Mouse (Mus musculus): Measurements from ENCODE around the gene Vps39. TPM values are rescaled to one million over a fixed set of nuclear protein-coding genes. Genes with fewer than 3 reads are reported as not detected.
A peak's percentile ranks its signal among the peaks of the same experiment; 100 is the strongest.

Gene Vps39
- polyA plus RNA-seq, 1 experiment from 2014 or later: 58.1 TPM

GRCm38 (mm10) chr2:120288401-120288800 lies 64.5 kb downstream of the Vps39 start:
- H3K9me3 ChIP-seq (replicated peaks; ENCODE audit: control insufficient read depth, low read length): no peaks in the 10 kb centered on the region
- H3K4me2 ChIP-seq (ENCODE audit: low read length): no peak overlapping the region
- ATAC-seq (no peak), DNase-seq (ENCODE audit: low spot score) (no peak)
- no peaks in the 10 kb centered on the region for H3K27me3 ChIP-seq (replicated peaks; ENCODE audit: control insufficient read depth, insufficient read depth, low read length)
- WGBS: 87% methylated on average over 3 of the region's 3 CpGs
- no peaks in the 10 kb centered on the region for H3K4me1 ChIP-seq (ENCODE audit: control insufficient read depth, insufficient read depth, low read length)
- no peaks in the 10 kb centered on the region for H3K36me3 ChIP-seq (ENCODE audit: control insufficient read depth, insufficient read depth, low read length)
- H3K4me3 ChIP-seq (ENCODE audit: low read depth, low read length): no peak overlapping the region
- H3K27ac ChIP-seq (ENCODE audit: low read depth, low read length): no peak overlapping the region
- no peak overlapping the region for H3K9ac ChIP-seq (ENCODE audit: low read length)

- Histone ChIP-seq H3K27ac (ENCODE audit: low read depth, low read length) (no peak overlapping the region), H3K9ac (ENCODE audit: low read length) (no peak overlapping the region), H3K4me2 (ENCODE audit: low read length) (no peak overlapping the region), H3K36me3 (ENCODE audit: control insufficient read depth, insufficient read depth, low read length) (no peaks in the 10 kb centered on the region), H3K4me3 (ENCODE audit: low read depth, low read length) (no peak overlapping the region), H3K9me3 (replicated peaks; ENCODE audit: control insufficient read depth, low read length) (no peaks in the 10 kb centered on the region), H3K4me1 (ENCODE audit: control insufficient read depth, insufficient read depth, low read length) (no peaks in the 10 kb centered on the region), H3K27me3 (replicated peaks; ENCODE audit: control insufficient read depth, insufficient read depth, low read length) (no peaks in the 10 kb centered on the region)
- ATAC-seq (no peak), DNase-seq (ENCODE audit: low spot score) (no peak)
- 85% methylated on average over 4 of the region's 4 CpGs for WGBS
These were observed 67.3 kb downstream of the Vps39 start for GRCm38 (mm10) chr2:120285639-120286038.

GRCm38 (mm10) chr2:120284705-120285104 lies 68.2 kb downstream of the Vps39 start:
- Histone ChIP-seq H3K4me1 (ENCODE audit: control insufficient read depth, insufficient read depth, low read length) (no peaks in the 10 kb centered on the region), H3K27ac (ENCODE audit: low read depth, low read length) (no peak overlapping the region), H3K9me3 (replicated peaks; ENCODE audit: control insufficient read depth, low read length) (no peaks in the 10 kb centered on the region), H3K4me3 (ENCODE audit: low read depth, low read length) (no peak overlapping the region), H3K36me3 (ENCODE audit: control insufficient read depth, insufficient read depth, low read length) (no peaks in the 10 kb centered on the region), H3K4me2 (ENCODE audit: low read length) (no peak overlapping the region), H3K27me3 (replicated peaks; ENCODE audit: control insufficient read depth, insufficient read depth, low read length) (no peaks in the 10 kb centered on the region), H3K9ac (ENCODE audit: low read length) (no peak overlapping the region)
- no peak for ATAC-seq
- DNase-seq (ENCODE audit: low spot score): no peak

GRCm38 (mm10) chr2:120284094-120284493 lies 68.8 kb downstream of the Vps39 start:
- DNase-seq (ENCODE audit: low spot score) (no peak), ATAC-seq (no peak)
- no peaks in the 10 kb centered on the region for H3K36me3 ChIP-seq (ENCODE audit: control insufficient read depth, insufficient read depth, low read length)

GRCm38 (mm10) chr2:120283550-120283949 lies 69.4 kb downstream of the Vps39 start:
- no peaks in the 10 kb centered on the region for H3K36me3 ChIP-seq (ENCODE audit: control insufficient read depth, insufficient read depth, low read length)
- no peaks in the 10 kb centered on the region for H3K4me1 ChIP-seq (ENCODE audit: control insufficient read depth, insufficient read depth, low read length)
- ATAC-seq (no peak), DNase-seq (ENCODE audit: low spot score) (no peak)
- H3K4me3 ChIP-seq (ENCODE audit: low read depth, low read length): no peak overlapping the region
- 65% methylated on average over 6 of the region's 6 CpGs for WGBS
- no peak overlapping the region for H3K27ac ChIP-seq (ENCODE audit: low read depth, low read length)
- H3K4me2 ChIP-seq (ENCODE audit: low read length): no peak overlapping the region
- no peaks in the 10 kb centered on the region for H3K9me3 ChIP-seq (replicated peaks; ENCODE audit: control insufficient read depth, low read length)
- H3K27me3 ChIP-seq (replicated peaks; ENCODE audit: control insufficient read depth, insufficient read depth, low read length): no peaks in the 10 kb centered on the region
- no peak overlapping the region for H3K9ac ChIP-seq (ENCODE audit: low read length)

More at GRCm38 (mm10) chr2:120284094-120284493, 68.8 kb downstream of the Vps39 start:
- no peak overlapping the region for H3K4me3 ChIP-seq (ENCODE audit: low read depth, low read length)
- no peaks in the 10 kb centered on the region for H3K4me1 ChIP-seq (ENCODE audit: control insufficient read depth, insufficient read depth, low read length)
- no peak overlapping the region for H3K4me2 ChIP-seq (ENCODE audit: low read length)
- no peak overlapping the region for H3K27ac ChIP-seq (ENCODE audit: low read depth, low read length)
- no peak overlapping the region for H3K9ac ChIP-seq (ENCODE audit: low read length)
- H3K27me3 ChIP-seq (replicated peaks; ENCODE audit: control insufficient read depth, insufficient read depth, low read length): no peaks in the 10 kb centered on the region
- whole genome bisulfite sequencing: 84% methylated on average over 5 of the region's 5 CpGs
- H3K9me3 ChIP-seq (replicated peaks; ENCODE audit: control insufficient read depth, low read length): no peaks in the 10 kb centered on the region

GRCm38 (mm10) chr2:120281221-120281620 lies 71.7 kb downstream of the Vps39 start:
- no peak overlapping the region for H3K9ac ChIP-seq (ENCODE audit: low read length)
- no peaks in the 10 kb centered on the region for H3K9me3 ChIP-seq (replicated peaks; ENCODE audit: control insufficient read depth, low read length)
- no peak overlapping the region for H3K27ac ChIP-seq (ENCODE audit: low read depth, low read length)
- no peaks in the 10 kb centered on the region for H3K4me1 ChIP-seq (ENCODE audit: control insufficient read depth, insufficient read depth, low read length)
- no peak overlapping the region for H3K4me2 ChIP-seq (ENCODE audit: low read length)
- no peaks in the 10 kb centered on the region for H3K27me3 ChIP-seq (replicated peaks; ENCODE audit: control insufficient read depth, insufficient read depth, low read length)
- H3K36me3 ChIP-seq (ENCODE audit: control insufficient read depth, insufficient read depth, low read length): no peaks in the 10 kb centered on the region
- DNase-seq (ENCODE audit: low spot score) (no peak), ATAC-seq (no peak)
- 56% methylated on average over 3 of the region's 3 CpGs for WGBS
- H3K4me3 ChIP-seq (ENCODE audit: low read depth, low read length): no peak overlapping the region

- Histone ChIP-seq H3K9ac (ENCODE audit: low read length) (no peak overlapping the region), H3K9me3 (replicated peaks; ENCODE audit: control insufficient read depth, low read length) (no peaks in the 10 kb centered on the region), H3K27ac (ENCODE audit: low read depth, low read length) (no peak overlapping the region), H3K27me3 (replicated peaks; ENCODE audit: control insufficient read depth, insufficient read depth, low read length) (no peaks in the 10 kb centered on the region), H3K4me3 (ENCODE audit: low read depth, low read length) (no peak overlapping the region), H3K36me3 (ENCODE audit: control insufficient read depth, insufficient read depth, low read length) (no peaks in the 10 kb centered on the region), H3K4me1 (ENCODE audit: control insufficient read depth, insufficient read depth, low read length) (no peaks in the 10 kb centered on the region), H3K4me2 (ENCODE audit: low read length) (no peak overlapping the region)
- peak; percentile 72 for DNase-seq (ENCODE audit: low spot score)
- 15% methylated on average over 8 of the region's 8 CpGs for WGBS
- no peak for ATAC-seq
These were observed 73.0 kb downstream of the Vps39 start for GRCm38 (mm10) chr2:120279961-120280360.

- Histone ChIP-seq H3K9ac (ENCODE audit: low read length) (no peak overlapping the region), H3K4me3 (ENCODE audit: low read depth, low read length) (no peak overlapping the region), H3K36me3 (ENCODE audit: control insufficient read depth, insufficient read depth, low read length) (no peaks in the 10 kb centered on the region), H3K27me3 (replicated peaks; ENCODE audit: control insufficient read depth, insufficient read depth, low read length) (no peaks in the 10 kb centered on the region), H3K4me2 (ENCODE audit: low read length) (no peak overlapping the region), H3K4me1 (ENCODE audit: control insufficient read depth, insufficient read depth, low read length) (no peaks in the 10 kb centered on the region), H3K9me3 (replicated peaks; ENCODE audit: control insufficient read depth, low read length) (no peaks in the 10 kb centered on the region), H3K27ac (ENCODE audit: low read depth, low read length) (no peak overlapping the region)
- ATAC-seq: no peak
- WGBS: 81% methylated on average over 4 of the region's 4 CpGs
- DNase-seq (ENCODE audit: low spot score): no peak
These were observed 76.0 kb downstream of the Vps39 start for GRCm38 (mm10) chr2:120276951-120277350.

- DNase-seq (ENCODE audit: low spot score): peak; percentile 23
These were observed 84.3 kb downstream of the Vps39 start for GRCm38 (mm10) chr2:120268635-120269034.

More at GRCm38 (mm10) chr2:120268635-120269034, 84.3 kb downstream of the Vps39 start:
- Histone ChIP-seq H3K4me1 (ENCODE audit: control insufficient read depth, insufficient read depth, low read length) (no peaks in the 10 kb centered on the region), H3K9me3 (replicated peaks; ENCODE audit: control insufficient read depth, low read length) (no peaks in the 10 kb centered on the region), H3K4me2 (ENCODE audit: low read length) (no peak overlapping the region), H3K36me3 (ENCODE audit: control insufficient read depth, insufficient read depth, low read length) (no peaks in the 10 kb centered on the region), H3K27me3 (replicated peaks; ENCODE audit: control insufficient read depth, insufficient read depth, low read length) (no peaks in the 10 kb centered on the region), H3K4me3 (ENCODE audit: low read depth, low read length) (no peak overlapping the region), H3K9ac (ENCODE audit: low read length) (no peak overlapping the region), H3K27ac (ENCODE audit: low read depth, low read length) (no peak overlapping the region)
- ATAC-seq: no peak
- 2% methylated on average over 9 of the region's 9 CpGs for WGBS
